Mouse (Mus musculus): Measurements from ENCODE around the gene Cxcl3.

DNA sequence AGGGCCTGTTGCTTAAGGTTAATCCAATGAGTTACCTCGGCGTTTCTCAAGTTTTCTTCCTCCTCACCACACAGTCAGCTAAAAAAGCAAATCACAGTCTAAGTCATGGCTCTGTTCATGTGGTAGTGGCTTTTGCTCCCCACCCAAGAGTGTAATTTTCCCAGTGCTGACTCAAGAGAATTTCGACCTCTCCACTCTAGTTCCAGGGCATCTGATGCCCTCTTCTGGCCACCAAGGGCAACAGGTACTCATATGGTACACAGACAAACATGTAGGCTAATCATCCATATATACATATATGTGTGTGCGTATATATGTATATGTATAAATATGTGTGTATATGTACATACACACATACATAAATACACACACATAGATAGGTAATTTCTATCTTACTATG lies 2.2 kb downstream of the Cxcl3 start:
- TF ChIP-seq CTCF (IDR thresholded peaks at IDR 0.05; ENCODE audit: control insufficient read depth, insufficient read depth, low read length) (peak; percentile 30), POLR2A (IDR thresholded peaks at IDR 0.05; ENCODE audit: borderline replicate concordance, control insufficient read depth, low read depth, low read length) (no peak)
